Mouse (Mus musculus): ENCODE data around the gene Isca2. TPM values are rescaled to one million over a fixed set of nuclear protein-coding genes. Genes with fewer than 3 reads are reported as not detected.

The Isca2 gene
- polyA plus RNA-seq, 1 experiment = 64.2 TPM

DNA sequence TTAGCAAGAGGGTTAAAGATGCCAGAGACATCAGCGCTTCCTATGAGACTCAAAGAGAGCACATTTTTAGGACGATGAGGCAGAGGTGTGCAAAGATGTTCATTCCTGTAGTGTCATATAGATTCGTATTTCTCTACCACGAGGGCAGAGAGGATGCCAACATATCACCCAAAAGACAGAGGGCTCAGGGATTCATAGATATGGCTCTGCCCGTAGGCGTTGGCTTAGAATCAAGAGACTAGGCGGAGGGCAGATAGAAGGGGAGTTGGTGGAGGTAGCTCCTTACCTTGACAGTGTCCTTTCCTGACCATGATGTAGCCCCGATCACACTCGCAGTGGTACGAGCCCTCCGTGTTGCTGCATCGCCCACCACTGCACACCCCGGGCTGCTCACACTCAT, 26.0 kb downstream of the Isca2 start:
- H3K36me3 ChIP-seq (ENCODE audit: control insufficient read depth, insufficient read depth, low read length) = no peaks in the 10 kb centered on the region
- H3K27ac ChIP-seq (ENCODE audit: control insufficient read depth, insufficient read depth, low read length) = no peak overlapping the region
- DNase-seq = no peak
- no peak overlapping the region for H3K4me3 ChIP-seq (ENCODE audit: control insufficient read depth, insufficient read depth, low read length)
- H3K27me3 ChIP-seq (ENCODE audit: control insufficient read depth, insufficient read depth, low read length) = no peaks in the 10 kb centered on the region
- no peak for TF ChIP-seq CTCF (IDR thresholded peaks at IDR 0.05; ENCODE audit: borderline replicate concordance, control insufficient read depth, extremely low read depth, insufficient read depth, low read length, poor library complexity)
- no peak for TF ChIP-seq POLR2A (IDR thresholded peaks at IDR 0.05; ENCODE audit: control insufficient read depth, extremely low read depth, insufficient read depth, low read length, poor library complexity)
- WGBS = 94% methylated on average over 13 of the region's 13 CpGs
- H3K4me1 ChIP-seq (replicated peaks; ENCODE audit: control insufficient read depth, insufficient read depth, low read length) = no peaks in the 10 kb centered on the region

DNA sequence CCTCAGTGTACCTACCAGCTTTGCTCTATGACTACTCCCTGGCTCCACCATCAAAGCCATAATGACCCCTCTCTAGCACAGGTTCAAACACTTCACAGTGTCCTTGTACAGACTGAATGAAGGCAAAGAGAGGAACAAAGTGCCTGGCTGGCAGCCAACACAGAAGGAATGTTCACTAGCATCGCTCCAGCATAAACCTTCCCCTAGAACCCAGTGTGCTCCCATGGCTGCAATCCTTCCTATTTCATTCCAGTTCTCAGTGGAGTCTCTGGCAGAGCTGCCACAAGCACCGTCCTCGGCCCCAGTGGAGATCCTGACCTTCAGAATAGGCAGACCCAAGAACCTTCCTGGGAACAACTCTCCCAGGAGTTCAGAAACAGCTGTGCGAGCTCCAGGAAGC, 27.4 kb downstream of the Isca2 start:
- TF ChIP-seq POLR2A (IDR thresholded peaks at IDR 0.05; ENCODE audit: control insufficient read depth, extremely low read depth, insufficient read depth, low read length, poor library complexity) = no peak
- no peak for TF ChIP-seq CTCF (IDR thresholded peaks at IDR 0.05; ENCODE audit: borderline replicate concordance, control insufficient read depth, extremely low read depth, insufficient read depth, low read length, poor library complexity)
- no peaks in the 10 kb centered on the region for H3K4me1 ChIP-seq (replicated peaks; ENCODE audit: control insufficient read depth, insufficient read depth, low read length)
- no peaks in the 10 kb centered on the region for H3K36me3 ChIP-seq (ENCODE audit: control insufficient read depth, insufficient read depth, low read length)
- 78% methylated on average over 4 of the region's 4 CpGs for WGBS
- no peak overlapping the region for H3K27ac ChIP-seq (ENCODE audit: control insufficient read depth, insufficient read depth, low read length)
- H3K4me3 ChIP-seq (ENCODE audit: control insufficient read depth, insufficient read depth, low read length) = no peak overlapping the region
- no peak for DNase-seq
- no peaks in the 10 kb centered on the region for H3K27me3 ChIP-seq (ENCODE audit: control insufficient read depth, insufficient read depth, low read length)

DNA sequence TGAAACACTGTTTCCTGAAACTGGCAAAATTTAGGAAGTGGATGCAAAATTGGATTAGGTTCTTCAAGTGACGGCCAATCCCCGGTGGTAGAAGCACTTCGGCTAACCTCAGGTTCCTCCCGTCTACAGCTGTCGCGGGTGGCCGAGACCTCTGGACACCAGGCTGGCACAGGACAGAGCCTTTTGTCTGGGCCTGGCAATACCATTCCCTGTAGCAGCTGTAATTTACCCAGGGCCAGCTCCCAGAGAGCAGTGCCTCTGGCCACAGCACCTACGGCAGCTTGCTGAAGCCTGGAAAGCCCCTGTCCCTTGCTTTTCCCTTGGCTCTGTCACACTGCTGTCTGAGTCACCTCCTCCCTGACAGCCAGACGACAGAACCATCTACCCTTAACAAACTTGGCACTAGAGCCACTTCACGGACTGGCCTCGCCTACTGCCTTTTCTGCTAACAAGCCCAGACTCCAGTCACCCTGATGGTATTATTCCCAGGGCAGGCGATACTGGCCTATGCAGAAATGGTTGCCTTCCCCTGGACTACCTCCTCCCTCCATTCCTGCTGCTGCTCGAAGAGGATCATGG, 28.6 kb downstream of the Isca2 start:
- H3K27ac ChIP-seq (ENCODE audit: control insufficient read depth, insufficient read depth, low read length) = no peak overlapping the region
- H3K4me1 ChIP-seq (replicated peaks; ENCODE audit: control insufficient read depth, insufficient read depth, low read length) = no peaks in the 10 kb centered on the region
- whole genome bisulfite sequencing = 84% methylated on average over 13 of the region's 13 CpGs
- no peak for DNase-seq
- no peaks in the 10 kb centered on the region for H3K27me3 ChIP-seq (ENCODE audit: control insufficient read depth, insufficient read depth, low read length)
- no peaks in the 10 kb centered on the region for H3K36me3 ChIP-seq (ENCODE audit: control insufficient read depth, insufficient read depth, low read length)
- no peak overlapping the region for H3K4me3 ChIP-seq (ENCODE audit: control insufficient read depth, insufficient read depth, low read length)
- TF ChIP-seq CTCF (IDR thresholded peaks at IDR 0.05; ENCODE audit: borderline replicate concordance, control insufficient read depth, extremely low read depth, insufficient read depth, low read length, poor library complexity) (no peak), POLR2A (IDR thresholded peaks at IDR 0.05; ENCODE audit: control insufficient read depth, extremely low read depth, insufficient read depth, low read length, poor library complexity) (no peak)

GRCm38 (mm10) chr12:84802625-84803024, 29.6 kb downstream of the Isca2 start:
- Histone ChIP-seq H3K36me3 (ENCODE audit: control insufficient read depth, insufficient read depth, low read length) (no peaks in the 10 kb centered on the region), H3K27ac (ENCODE audit: control insufficient read depth, insufficient read depth, low read length) (no peak overlapping the region), H3K4me1 (replicated peaks; ENCODE audit: control insufficient read depth, insufficient read depth, low read length) (no peaks in the 10 kb centered on the region), H3K4me3 (ENCODE audit: control insufficient read depth, insufficient read depth, low read length) (no peak overlapping the region), H3K27me3 (ENCODE audit: control insufficient read depth, insufficient read depth, low read length) (no peaks in the 10 kb centered on the region)
- 25% methylated on average over 3 of the region's 3 CpGs for WGBS
- TF ChIP-seq POLR2A (IDR thresholded peaks at IDR 0.05; ENCODE audit: control insufficient read depth, extremely low read depth, insufficient read depth, low read length, poor library complexity) (no peak), CTCF (IDR thresholded peaks at IDR 0.05; ENCODE audit: borderline replicate concordance, control insufficient read depth, extremely low read depth, insufficient read depth, low read length, poor library complexity) (no peak)
- DNase-seq = no peak

- no peaks in the 10 kb centered on the region for H3K4me1 ChIP-seq (replicated peaks; ENCODE audit: control insufficient read depth, insufficient read depth, low read length)
- no peak for TF ChIP-seq CTCF (IDR thresholded peaks at IDR 0.05; ENCODE audit: borderline replicate concordance, control insufficient read depth, extremely low read depth, insufficient read depth, low read length, poor library complexity)
- DNase-seq = no peak
- 91% methylated on average over 9 of the region's 9 CpGs for WGBS
- no peak overlapping the region for H3K27ac ChIP-seq (ENCODE audit: control insufficient read depth, insufficient read depth, low read length)
- H3K4me3 ChIP-seq (ENCODE audit: control insufficient read depth, insufficient read depth, low read length) = no peak overlapping the region
- no peaks in the 10 kb centered on the region for H3K27me3 ChIP-seq (ENCODE audit: control insufficient read depth, insufficient read depth, low read length)
- H3K36me3 ChIP-seq (ENCODE audit: control insufficient read depth, insufficient read depth, low read length) = no peaks in the 10 kb centered on the region
Observed at GRCm38 (mm10) chr12:84805228-84805842, 32.3 kb downstream of the Isca2 start.

DNA sequence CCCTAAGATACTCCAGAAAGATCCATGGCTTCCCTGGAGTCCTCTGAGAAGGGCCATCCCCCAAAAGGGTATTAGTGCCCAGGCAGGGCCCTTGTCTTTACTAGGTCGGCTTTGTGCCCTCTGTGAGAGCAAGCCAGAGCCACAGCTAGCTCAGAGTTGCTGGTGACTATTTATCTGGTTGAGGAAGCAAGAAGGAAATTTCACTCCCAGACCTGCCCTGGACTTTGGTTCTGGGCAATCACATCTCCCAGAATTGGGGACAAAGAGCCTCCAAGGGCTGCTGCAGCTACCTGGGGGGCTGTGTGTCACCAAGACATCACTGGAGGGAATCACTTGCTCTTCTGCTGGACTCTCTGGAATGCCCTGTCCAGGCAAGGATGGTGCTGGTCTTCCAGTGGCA, 33.0 kb downstream of the Isca2 start:
- H3K27ac ChIP-seq (ENCODE audit: control insufficient read depth, insufficient read depth, low read length) = no peak overlapping the region
- H3K4me1 ChIP-seq (replicated peaks; ENCODE audit: control insufficient read depth, insufficient read depth, low read length) = no peaks in the 10 kb centered on the region
- H3K36me3 ChIP-seq (ENCODE audit: control insufficient read depth, insufficient read depth, low read length) = no peaks in the 10 kb centered on the region
- no peaks in the 10 kb centered on the region for H3K27me3 ChIP-seq (ENCODE audit: control insufficient read depth, insufficient read depth, low read length)
- 88% methylated on average over 1 of the region's 1 CpGs for WGBS
- H3K4me3 ChIP-seq (ENCODE audit: control insufficient read depth, insufficient read depth, low read length) = no peak overlapping the region
- no peak for DNase-seq
- TF ChIP-seq CTCF (IDR thresholded peaks at IDR 0.05; ENCODE audit: borderline replicate concordance, control insufficient read depth, extremely low read depth, insufficient read depth, low read length, poor library complexity) (no peak), POLR2A (IDR thresholded peaks at IDR 0.05; ENCODE audit: control insufficient read depth, extremely low read depth, insufficient read depth, low read length, poor library complexity) (no peak)

DNA sequence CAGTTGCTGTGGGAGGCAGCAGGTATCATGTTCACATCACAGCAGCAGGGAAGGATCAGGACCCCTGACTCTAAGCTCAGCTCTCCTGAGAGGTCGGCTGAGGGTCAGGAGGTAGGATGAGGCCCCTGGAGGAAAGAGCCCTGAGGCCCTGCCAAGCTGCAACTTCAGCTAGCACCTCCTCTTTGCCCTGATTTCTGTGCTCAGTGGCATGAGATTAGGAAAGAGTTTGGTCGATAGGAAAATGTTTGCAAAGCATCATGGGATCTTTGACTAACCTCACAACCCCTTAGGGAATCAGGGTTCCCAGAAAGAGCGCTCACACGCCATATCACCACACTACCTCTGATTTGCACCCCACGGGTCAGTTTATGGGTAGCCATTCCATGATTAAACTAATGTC, 33.7 kb downstream of the Isca2 start:
- H3K4me3 ChIP-seq (ENCODE audit: control insufficient read depth, insufficient read depth, low read length) = no peak overlapping the region
- no peaks in the 10 kb centered on the region for H3K4me1 ChIP-seq (replicated peaks; ENCODE audit: control insufficient read depth, insufficient read depth, low read length)
- TF ChIP-seq POLR2A (IDR thresholded peaks at IDR 0.05; ENCODE audit: control insufficient read depth, extremely low read depth, insufficient read depth, low read length, poor library complexity) (no peak), CTCF (IDR thresholded peaks at IDR 0.05; ENCODE audit: borderline replicate concordance, control insufficient read depth, extremely low read depth, insufficient read depth, low read length, poor library complexity) (no peak)
- no peak overlapping the region for H3K27ac ChIP-seq (ENCODE audit: control insufficient read depth, insufficient read depth, low read length)
- no peak for DNase-seq
- WGBS = 74% methylated on average over 5 of the region's 5 CpGs
- H3K27me3 ChIP-seq (ENCODE audit: control insufficient read depth, insufficient read depth, low read length) = no peaks in the 10 kb centered on the region
- H3K36me3 ChIP-seq (ENCODE audit: control insufficient read depth, insufficient read depth, low read length) = no peaks in the 10 kb centered on the region

Measured in thymus, adult 2 months (tissue).